Mouse (Mus musculus): ENCODE results near the gene Elavl4.

Gene Elavl4

DNA sequence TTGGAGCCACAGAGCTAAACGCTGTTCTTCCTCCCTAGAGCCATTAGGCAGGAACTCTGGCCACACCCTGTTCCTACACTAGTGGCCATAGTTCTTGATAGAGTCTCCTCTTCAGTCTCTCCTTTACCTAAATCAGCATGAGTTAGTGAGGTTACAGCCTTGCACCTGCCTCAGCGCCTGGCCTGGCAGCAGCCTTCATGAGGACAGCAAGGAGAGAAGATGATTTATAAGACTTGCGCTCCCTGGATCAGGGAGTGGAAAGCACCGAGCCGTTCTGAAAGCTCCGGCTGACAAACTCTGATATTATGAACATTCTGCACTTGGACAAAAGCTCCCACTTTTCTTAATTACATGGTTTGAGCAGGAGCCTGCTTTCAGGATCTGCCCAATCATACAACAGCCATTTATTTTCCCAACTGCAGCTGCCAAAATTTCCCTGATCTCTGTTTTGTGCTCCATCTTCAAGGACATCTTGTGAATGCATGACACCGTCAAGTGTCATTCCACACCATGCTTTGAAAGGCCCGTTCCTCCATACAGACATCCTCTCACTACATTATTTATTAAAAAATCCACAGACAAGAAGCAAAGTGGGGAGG, 87.3 kb downstream of the Elavl4 start:
- no peak for DNase-seq

- DNase-seq = no peak
Measured at GRCm38 (mm10) chr4:110257360-110257759, 94.3 kb downstream of the Elavl4 start.

DNA sequence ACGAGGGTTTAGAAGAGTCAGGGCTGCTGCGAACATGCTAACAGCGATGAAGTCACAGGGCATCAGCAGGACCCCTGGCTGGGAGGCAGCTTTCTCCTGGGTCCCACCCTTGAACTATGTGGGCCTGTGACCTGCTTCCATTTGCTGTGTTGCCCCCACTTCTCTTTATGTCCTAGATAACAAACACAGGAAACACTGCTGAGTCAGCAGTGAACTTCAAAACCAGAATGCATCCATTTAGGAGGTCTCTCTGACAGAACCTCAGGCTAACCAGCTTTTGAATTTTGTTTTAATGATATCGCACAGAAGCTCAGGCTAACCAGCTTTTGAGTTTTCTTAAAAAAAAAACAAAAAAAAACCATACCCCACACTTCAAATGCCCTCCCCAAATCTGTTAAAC, 96.1 kb downstream of the Elavl4 start:
- DNase-seq = no peak

DNA sequence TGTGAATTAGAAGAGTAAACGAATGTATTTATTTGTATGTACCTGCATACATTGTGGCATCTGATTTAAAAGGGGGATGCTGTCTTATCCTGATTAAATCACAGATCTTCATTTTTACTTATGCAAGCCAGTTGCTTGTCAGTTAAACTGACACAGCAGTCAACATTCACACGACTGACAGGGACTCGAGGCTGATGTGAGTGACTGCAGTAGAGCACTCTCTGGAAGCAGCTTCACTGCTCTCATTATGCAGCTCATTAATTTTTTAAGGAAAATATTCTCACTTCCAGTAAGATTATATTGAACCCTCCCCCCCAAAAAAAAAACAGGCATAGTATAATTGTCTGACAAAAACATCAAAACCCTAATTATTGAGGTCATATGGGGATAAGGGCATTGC, 101.7 kb downstream of the Elavl4 start:
- no peak for DNase-seq

GRCm38 (mm10) chr4:110242879-110243278, 108.8 kb downstream of the Elavl4 start:
- no peak for DNase-seq

GRCm38 (mm10) chr4:110234554-110234953, 117.2 kb downstream of the Elavl4 start:
- DNase-seq = no peak

DNA sequence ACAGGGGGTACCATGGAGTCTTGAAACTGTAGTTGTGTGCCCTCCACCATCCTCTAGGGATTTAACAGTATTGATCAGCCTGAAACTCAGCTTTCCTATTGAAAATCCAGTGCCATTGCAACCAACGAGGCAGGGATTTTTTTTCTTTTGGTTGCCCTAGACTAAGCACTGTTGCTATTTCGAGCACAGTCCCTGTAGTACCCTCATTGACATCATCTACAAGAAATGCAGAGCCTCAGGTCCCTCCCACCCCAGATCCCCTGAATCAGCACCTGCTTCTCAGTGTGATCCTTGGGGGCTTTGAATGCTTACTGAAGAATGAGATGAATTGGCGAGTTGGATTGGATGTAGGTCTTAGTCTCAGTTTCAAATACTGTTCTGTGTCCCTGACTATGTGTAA, 119.4 kb downstream of the Elavl4 start:
- DNase-seq = no peak

DNA sequence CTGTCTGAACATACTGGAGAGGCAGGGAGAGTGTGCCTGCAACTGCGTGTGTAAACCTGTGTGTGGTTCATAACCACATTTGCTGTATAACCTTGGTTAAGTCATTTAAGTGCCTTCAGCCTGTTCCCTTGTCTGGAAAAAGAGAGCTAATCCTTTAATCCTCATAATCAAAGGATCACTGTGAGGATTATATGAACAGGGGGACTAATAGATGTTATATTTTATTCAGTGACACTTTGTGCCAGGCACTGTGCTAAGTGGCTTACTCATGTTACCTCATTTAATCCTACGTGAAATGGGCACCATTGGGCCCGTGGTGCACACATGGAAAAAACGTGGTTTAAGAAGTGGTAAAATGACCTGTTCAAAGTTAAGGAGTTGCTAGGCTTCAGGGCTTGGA, 119.9 kb downstream of the Elavl4 start:
- no peak for DNase-seq

- DNase-seq = no peak
Measured at GRCm38 (mm10) chr4:110229652-110230051, 122.1 kb downstream of the Elavl4 start.

GRCm38 (mm10) chr4:110229238-110229637, 122.5 kb downstream of the Elavl4 start:
- no peak for DNase-seq

GRCm38 (mm10) chr4:110227621-110228031, 124.1 kb downstream of the Elavl4 start:
- no peak for DNase-seq

DNA sequence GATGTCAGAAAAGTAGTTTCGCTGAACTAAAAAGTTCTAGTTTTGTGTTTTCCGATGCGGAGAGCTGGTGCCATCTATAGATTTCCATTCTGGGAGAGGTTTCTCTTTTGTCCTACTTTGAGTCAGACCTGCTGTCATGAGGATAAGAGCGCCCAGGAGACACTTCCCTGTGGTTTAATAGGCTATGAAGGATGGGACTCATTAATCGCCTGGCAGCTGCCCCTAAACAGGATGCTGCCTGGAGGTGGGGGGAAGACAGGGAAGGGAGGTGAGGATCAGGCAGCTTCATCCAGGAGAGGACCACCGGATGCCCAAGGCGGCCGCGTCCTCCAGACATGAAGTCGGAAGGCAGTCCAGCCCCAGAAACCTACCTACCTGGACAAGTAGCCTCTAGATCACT, 126.2 kb downstream of the Elavl4 start:
- no peak for DNase-seq

GRCm38 (mm10) chr4:110218819-110219218, 132.9 kb downstream of the Elavl4 start:
- DNase-seq = no peak

GRCm38 (mm10) chr4:110217553-110217952, 134.2 kb downstream of the Elavl4 start:
- no peak for DNase-seq

GRCm38 (mm10) chr4:110214543-110214942, 137.2 kb downstream of the Elavl4 start:
- DNase-seq = no peak

DNA sequence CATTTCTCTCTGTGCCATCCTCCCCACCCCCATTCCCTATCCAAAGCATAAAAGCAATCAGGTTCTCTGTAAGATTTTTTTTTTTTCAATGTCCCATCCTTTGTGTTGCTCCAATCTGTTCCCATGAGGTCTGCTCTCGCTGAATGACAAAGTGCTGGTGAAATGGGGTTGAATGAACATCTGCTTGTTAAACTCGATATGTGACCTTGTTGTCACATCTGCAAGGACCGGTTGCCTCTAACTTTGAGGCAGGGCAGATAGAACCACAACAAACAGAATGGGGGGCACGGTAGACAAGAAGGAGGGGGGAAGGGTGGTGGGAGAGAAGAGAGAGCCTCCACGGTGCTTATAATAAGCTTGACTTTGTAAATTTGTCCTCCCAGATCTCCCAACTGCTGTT, 138.0 kb downstream of the Elavl4 start:
- DNase-seq = no peak

GRCm38 (mm10) chr4:110210246-110210645, 141.5 kb downstream of the Elavl4 start:
- DNase-seq = no peak

- DNase-seq = no peak
Measured at GRCm38 (mm10) chr4:110209613-110210012, 142.1 kb downstream of the Elavl4 start.

DNA sequence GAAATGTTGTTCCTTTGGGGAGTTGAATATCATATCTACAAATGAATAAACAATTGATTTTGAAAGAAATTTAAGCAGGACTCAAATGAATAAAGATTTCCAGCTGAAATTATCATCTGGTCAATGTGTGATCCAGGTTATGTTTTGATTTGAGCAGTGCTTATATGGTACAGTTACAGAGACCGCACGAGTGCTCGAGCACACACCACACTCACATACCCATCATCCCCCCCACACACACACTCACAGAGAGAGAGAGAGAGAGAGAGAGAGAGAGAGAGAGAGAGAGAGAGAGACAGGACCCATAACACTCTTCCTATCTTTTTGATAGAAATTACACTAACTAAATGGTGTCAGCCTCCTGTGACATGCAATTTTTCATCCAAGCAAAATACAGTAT, 150.0 kb downstream of the Elavl4 start:
- no peak for DNase-seq

DNA sequence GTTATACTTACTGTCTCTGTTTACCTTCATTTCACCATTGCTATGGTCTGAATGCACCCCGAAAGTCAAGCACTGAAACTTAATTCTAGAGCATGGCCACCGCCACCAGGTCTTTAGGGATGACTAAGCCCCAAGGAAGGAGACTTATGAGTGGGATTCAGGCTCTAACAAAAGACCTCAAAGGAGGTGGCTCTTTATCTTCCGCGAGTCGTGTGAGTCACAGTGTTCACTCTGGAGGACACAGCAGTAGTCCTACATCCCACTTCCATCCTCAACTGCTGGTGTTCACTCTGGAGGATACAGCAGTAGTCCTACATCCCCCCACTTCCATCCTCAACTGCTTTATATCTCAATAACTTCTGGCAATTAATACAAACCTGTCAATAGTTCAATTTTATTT, 151.8 kb downstream of the Elavl4 start:
- no peak for DNase-seq

- DNase-seq = no peak
Measured at GRCm38 (mm10) chr4:110198600-110198999, 153.1 kb downstream of the Elavl4 start.

- no peak for DNase-seq
Measured at GRCm38 (mm10) chr4:110177263-110177662, 174.4 kb downstream of the Elavl4 start.

DNA sequence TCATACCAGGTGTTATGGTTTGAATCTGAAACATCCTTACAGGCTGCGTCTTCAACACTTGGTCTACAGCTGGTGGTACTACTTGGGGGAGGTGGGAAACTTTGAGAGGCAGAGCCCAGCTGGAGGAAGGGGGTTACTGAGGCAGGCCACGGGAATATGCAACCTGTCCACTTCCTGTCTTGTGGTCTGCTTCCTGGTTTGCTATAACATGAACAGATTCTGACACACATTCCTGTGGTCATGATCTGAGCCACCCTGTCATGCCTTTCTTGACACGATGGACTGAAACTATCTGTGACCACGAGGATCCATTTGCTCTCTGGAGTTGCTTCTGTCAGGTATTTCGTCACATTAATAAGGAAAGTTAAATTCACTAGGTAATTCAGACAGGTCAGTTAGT, 179.7 kb downstream of the Elavl4 start:
- DNase-seq = no peak

GRCm38 (mm10) chr4:110165217-110165616, 186.5 kb downstream of the Elavl4 start:
- DNase-seq = no peak

GRCm38 (mm10) chr4:110161600-110161999, 190.1 kb downstream of the Elavl4 start:
- no peak for DNase-seq

All from kidney, postnatal 4 days (tissue).